Mouse (Mus musculus) liver, embryonic 14.5 days (tissue): ENCODE results near the gene Pdlim1. TPM values are rescaled to one million over a fixed set of nuclear protein-coding genes. Genes with fewer than 3 reads are reported as not detected.

ENCODE experiments used
- ATAC-seq: fragments of 200-750 bp; cut with Nextera tagmentation; 2 replicates; pipeline ENCODE4 v1.8.0; 2017; ENCODE audit warnings: moderate number of reproducible peaks, mild to moderate bottlenecking, moderate library complexity; ENCODE audit not compliant: insufficient read depth
- DNase-seq, 3 experiments: peaks; one replicate each; pipeline ENCODE4 v3.0.0-alpha.2; 2012 to 2013; ENCODE audit warnings: low read depth in 3 of 3, low spot score in 3 of 3
- H3K27ac ChIP-seq: fragments of 300-500 bp; sonication (generic); 2 replicates; pipeline ENCODE4 v1.5.1; 2014; ENCODE audit warnings: moderate library complexity, mild to moderate bottlenecking, control low read depth, inconsistent platforms
- H3K27me3 ChIP-seq: fragments of 300-500 bp; sonication (generic); 2 replicates; pipeline ENCODE4 v1.6.1; 2014; ENCODE audit warnings: mild to moderate bottlenecking, low read length, moderate library complexity; ENCODE audit not compliant: control insufficient read depth, insufficient read depth
- H3K36me3 ChIP-seq: fragments of 300-500 bp; sonication (generic); replicated peaks from 2 replicates; pipeline ENCODE4 v1.6.1; 2014; ENCODE audit warnings: low read depth; ENCODE audit not compliant: control insufficient read depth, insufficient read depth
- H3K4me1 ChIP-seq, 2 experiments: fragments of 200-500 bp in 1 of 2; fragments of 300-500 bp in 1 of 2; sonication (generic) in 1 of 2; replicated peaks; 2 replicates each; pipeline ENCODE4 v1.6.1; 2012 to 2014; ENCODE audit warnings: antibody characterized with exemption in 1 of 2, inconsistent platforms in 1 of 2, low read length in 1 of 2; ENCODE audit not compliant: control insufficient read depth in 2 of 2, insufficient read depth in 2 of 2
- H3K4me2 ChIP-seq: fragments of 300-500 bp; sonication (generic); 2 replicates; pipeline ENCODE4 v1.6.1; 2014; ENCODE audit warnings: low read depth, mild to moderate bottlenecking, control low read depth, moderate library complexity
- H3K4me3 ChIP-seq, 2 experiments: fragments of 200-500 bp in 1 of 2; fragments of 300-500 bp in 1 of 2; sonication (generic) in 1 of 2; 2 replicates each; pipeline ENCODE4 v1.5.1; 2012 to 2014; ENCODE audit warnings: low read depth in 2 of 2, low read length in 2 of 2, mild to moderate bottlenecking in 2 of 2, control low read depth in 1 of 2, inconsistent platforms in 1 of 2, moderate library complexity in 1 of 2; ENCODE audit not compliant: insufficient read depth in 1 of 2
- H3K9ac ChIP-seq: fragments of 300-500 bp; sonication (generic); replicated peaks from 2 replicates; pipeline ENCODE4 v1.6.1; 2014; ENCODE audit warnings: mild to moderate bottlenecking, control low read depth, moderate library complexity
- H3K9me3 ChIP-seq: fragments of 300-500 bp; sonication (generic); 2 replicates; pipeline ENCODE4 v1.6.1; 2016; ENCODE audit warnings: low read length, mixed read lengths; ENCODE audit not compliant: control insufficient read depth
- CTCF ChIP-seq: IDR thresholded peaks from 2 replicates; pipeline ENCODE4 v1.5.1; 2016; ENCODE audit warnings: antibody characterized with exemption, low read depth, control low read depth
- EP300 ChIP-seq: IDR thresholded peaks from 2 replicates; pipeline ENCODE4 v1.6.1; 2016; ENCODE audit warnings: antibody characterized with exemption, low read depth
- WGBS: fragments of 180-500 bp; shearing (Covaris S2); extraction: QIAGEN DNeasy Blood & Tissue Kit; methylation state at CpG from one replicate; pipeline ENCODE4 v1.1.7; 2014; ENCODE audit not compliant: insufficient replicate concordance; 5-methylcytosine and 5-hydroxymethylcytosine counted together
- polyA plus RNA-seq, 2 experiments: library from polyadenylated mRNA; depleted of rRNA in 1 of 2; stranded (reverse) in 1 of 2; unstranded in 1 of 2; fragments of >200 nt; fragmentation: Nextera tagmentation in 1 of 2; extraction: Ambion mirVana in 1 of 2; gene quantifications; 2 replicates each; pipeline versions ENCODE4 v1.2.1 to v1.2.3; 2012 to 2014

The Pdlim1 gene
- polyA plus RNA-seq, 2 experiments = 31.4 to 70.7 TPM

DNA sequence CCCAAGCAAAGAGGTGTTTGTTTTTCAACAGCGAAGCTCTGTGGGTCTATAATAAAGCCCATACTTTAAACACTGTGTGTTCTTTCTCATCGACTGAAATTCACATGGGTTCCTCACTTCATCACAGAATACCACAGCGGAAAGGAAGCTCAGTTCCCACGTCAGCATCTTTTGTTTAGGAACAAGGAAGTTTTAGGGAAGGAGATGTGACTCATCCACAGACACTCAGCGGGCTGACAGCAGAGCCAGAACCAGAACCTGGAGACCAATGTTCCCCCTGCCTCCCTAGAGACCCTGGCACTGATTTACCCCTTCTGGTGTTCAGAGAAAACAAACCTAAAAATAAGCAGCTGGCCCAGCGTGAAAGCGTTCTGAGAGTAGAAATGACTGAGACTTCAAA, 33.8 kb upstream of the Pdlim1 start:
- H3K4me2 ChIP-seq = no peak overlapping the region
- ATAC-seq (no peak), DNase-seq (no peak)
- no peaks in the 10 kb centered on the region for H3K36me3 ChIP-seq
- 70% methylated on average over 7 of the region's 7 CpGs for WGBS
- H3K27ac ChIP-seq = no peak overlapping the region
- no peaks in the 10 kb centered on the region for H3K9me3 ChIP-seq
- no peak overlapping the region for H3K9ac ChIP-seq
- H3K4me3 ChIP-seq = no peak overlapping the region
- no peak for TF ChIP-seq CTCF
- TF ChIP-seq EP300 = no peak
- no peaks in the 10 kb centered on the region for H3K27me3 ChIP-seq
- peaks cover 0 to 18% of the 10 kb centered on the region in 2 experiments; a peak in 1 of 4 replicates for H3K4me1 ChIP-seq

DNA sequence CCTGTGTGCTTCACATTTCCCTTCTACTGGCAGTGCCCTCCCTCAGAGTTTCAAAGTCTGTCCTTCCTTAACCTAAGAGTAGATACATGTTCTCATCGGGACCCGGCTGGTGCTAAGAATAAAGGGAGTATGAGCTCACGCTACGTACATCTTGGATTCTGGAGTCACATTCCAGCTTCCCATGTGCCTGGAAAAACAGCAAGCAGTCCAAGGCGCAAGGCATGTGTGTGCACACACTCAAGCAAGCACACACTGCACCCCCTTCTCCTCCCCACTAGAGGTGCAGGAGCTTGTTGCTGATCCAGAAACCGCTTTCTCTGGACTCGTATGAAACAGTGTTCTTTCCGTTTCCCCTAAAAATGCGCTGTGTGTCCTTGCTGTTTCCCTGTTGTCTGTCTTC, 31.3 kb upstream of the Pdlim1 start:
- Histone ChIP-seq H3K27ac (no peak overlapping the region), H3K4me1 (peaks cover 2 to 33% of the 10 kb centered on the region in 2 experiments; a peak in 3 of 4 replicates), H3K9me3 (no peaks in the 10 kb centered on the region), H3K9ac (no peak overlapping the region), H3K36me3 (no peaks in the 10 kb centered on the region), H3K27me3 (no peaks in the 10 kb centered on the region), H3K4me3 (no peak overlapping the region), H3K4me2 (no peak overlapping the region)
- TF ChIP-seq CTCF (peak; percentile 23; the same call in 1 of the 2 replicates), EP300 (no peak)
- DNase-seq (no peak), ATAC-seq (no peak)
- 85% methylated on average over 9 of the region's 9 CpGs for WGBS

DNA sequence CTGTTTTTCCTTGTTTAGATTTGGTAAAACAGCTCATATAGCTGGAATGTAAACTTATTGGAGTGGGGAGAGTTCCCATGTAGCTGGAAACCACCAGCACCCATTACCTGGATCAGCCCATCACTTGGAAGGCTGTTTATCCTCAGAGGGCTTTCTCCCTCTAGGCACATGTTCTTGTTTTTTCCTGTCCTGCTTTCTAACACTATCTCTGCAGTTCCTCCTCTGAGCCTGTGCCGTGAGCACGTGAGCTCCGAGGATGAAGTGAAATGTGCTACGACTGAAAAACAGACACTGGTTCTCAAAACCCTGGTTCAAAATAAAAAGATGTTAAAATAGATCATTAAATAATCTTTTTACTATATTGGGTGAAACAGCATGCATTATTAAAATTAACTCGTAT, 30.8 kb upstream of the Pdlim1 start:
- H3K36me3 ChIP-seq = no peaks in the 10 kb centered on the region
- 66% methylated on average over 5 of the region's 5 CpGs for WGBS
- no peak overlapping the region for H3K4me3 ChIP-seq
- no peak overlapping the region for H3K4me2 ChIP-seq
- ATAC-seq = no peak
- TF ChIP-seq CTCF (no peak), EP300 (no peak)
- H3K9me3 ChIP-seq = no peaks in the 10 kb centered on the region
- H3K4me1 ChIP-seq = peaks cover 6 to 33% of the 10 kb centered on the region in 2 experiments; a peak in 3 of 4 replicates
- no peak overlapping the region for H3K9ac ChIP-seq
- no peak overlapping the region for H3K27ac ChIP-seq
- DNase-seq = no peak
- no peaks in the 10 kb centered on the region for H3K27me3 ChIP-seq

DNA sequence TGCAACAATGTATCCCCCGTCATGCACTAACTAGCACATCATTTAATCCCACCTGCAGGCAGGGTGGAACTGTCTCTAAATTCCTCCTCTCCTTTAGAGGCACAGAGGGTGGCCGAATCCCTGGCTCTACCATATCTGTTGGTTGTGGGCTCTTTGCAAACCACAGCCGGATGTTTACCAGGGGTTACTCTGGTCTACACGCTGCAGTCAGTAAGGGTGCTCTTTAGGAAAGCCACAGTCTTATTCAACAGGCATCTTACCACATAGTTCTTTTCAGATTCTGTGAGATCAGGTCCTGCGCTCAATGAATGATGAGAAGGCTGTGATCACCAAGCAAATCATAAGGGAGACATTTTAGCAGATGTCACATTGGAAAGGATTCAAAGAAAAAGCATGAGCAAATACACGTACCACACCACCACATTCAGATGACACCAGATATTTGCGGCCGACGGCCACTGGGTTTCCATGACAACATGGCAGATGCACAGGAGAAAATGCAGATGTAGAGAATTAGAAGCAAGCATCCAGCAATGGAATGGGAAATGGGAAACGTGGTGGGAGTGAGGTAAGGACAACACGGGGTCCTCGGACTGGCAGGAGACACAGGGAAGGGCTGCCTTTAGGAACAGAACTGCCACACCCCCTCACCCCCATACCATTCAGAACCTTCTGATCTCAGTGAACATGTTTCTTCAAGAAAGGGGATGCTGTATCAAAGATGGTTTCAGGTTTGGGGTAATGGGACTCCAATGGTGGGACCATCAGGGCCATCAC, 28.5 kb upstream of the Pdlim1 start:
- Histone ChIP-seq H3K9me3 (no peaks in the 10 kb centered on the region), H3K27ac (no peak overlapping the region), H3K4me1 (peaks cover 15 to 46% of the 10 kb centered on the region in 2 experiments), H3K27me3 (no peaks in the 10 kb centered on the region), H3K4me3 (no peak overlapping the region), H3K4me2 (no peak overlapping the region), H3K36me3 (no peaks in the 10 kb centered on the region), H3K9ac (no peak overlapping the region)
- ATAC-seq (no peak), DNase-seq (no peak)
- TF ChIP-seq CTCF = no peak
- no peak for TF ChIP-seq EP300
- 63% methylated on average over 12 of the region's 12 CpGs for WGBS

DNA sequence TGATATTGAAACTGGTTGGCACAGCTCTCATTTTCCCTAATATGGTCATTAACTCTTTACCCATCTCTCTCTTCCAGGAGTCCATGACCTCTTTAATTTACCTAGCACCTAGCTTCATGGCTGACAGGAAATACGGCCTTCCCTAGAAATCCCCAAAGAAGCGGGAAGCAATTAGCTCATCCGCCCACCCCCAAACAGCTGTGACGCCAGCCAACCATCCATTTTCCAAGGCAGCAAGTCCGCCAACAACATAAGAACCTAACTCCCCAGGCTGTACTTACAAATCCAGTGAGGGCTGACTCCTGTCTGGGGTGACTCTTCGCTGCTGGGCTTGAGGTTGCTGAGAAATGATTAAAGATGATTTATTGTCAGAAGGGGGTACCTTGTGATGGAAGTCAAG, 27.5 kb upstream of the Pdlim1 start:
- no peaks in the 10 kb centered on the region for H3K9me3 ChIP-seq
- ATAC-seq = no peak
- no peak overlapping the region; the same call in 1 of the 2 replicates for H3K4me2 ChIP-seq
- no peaks in the 10 kb centered on the region; the same call in 1 of the 2 replicates for H3K36me3 ChIP-seq
- no peak for DNase-seq
- H3K27ac ChIP-seq = no peak overlapping the region
- TF ChIP-seq EP300 (no peak), CTCF (no peak)
- H3K27me3 ChIP-seq = no peaks in the 10 kb centered on the region
- no peak overlapping the region for H3K9ac ChIP-seq
- no peak overlapping the region for H3K4me3 ChIP-seq
- 86% methylated on average over 6 of the region's 6 CpGs for WGBS
- H3K4me1 ChIP-seq = peaks cover 15 to 42% of the 10 kb centered on the region in 2 experiments
